Mouse (Mus musculus) MN1 (cell line): Measurements from ENCODE around the gene Slc25a45.

ENCODE experiments used
- DNase-seq: peaks from one replicate; pipeline ENCODE4 v3.0.0-alpha.2; 2016; ENCODE audit warnings: low spot score

Gene Slc25a45

GRCm38 (mm10) chr19:5877618-5878361, at the start of gene Slc25a45:
Gene Slc25a45 (plus strand): TSS chr19:5877808.
- peak; percentile 82 for DNase-seq

DNA sequence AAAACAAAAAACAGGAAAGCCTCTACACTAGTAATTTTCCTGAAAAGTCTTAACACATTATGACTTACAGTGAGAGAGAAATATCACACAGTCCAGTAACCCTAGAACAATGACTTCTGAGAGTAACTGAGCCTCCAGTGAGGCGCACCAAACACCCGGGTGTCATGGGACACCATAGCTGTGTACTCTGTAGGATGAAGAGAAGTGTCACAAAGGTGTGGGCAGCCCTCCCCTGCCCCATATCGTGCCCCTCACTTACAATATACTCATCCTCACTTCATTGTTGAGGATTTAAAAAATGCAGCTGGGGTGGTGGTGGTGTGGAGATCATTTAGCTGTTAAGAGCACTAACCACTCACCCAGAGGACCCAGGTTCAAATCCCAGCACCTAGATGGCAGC, 49.5 kb upstream of the Slc25a45 start:
- no peak for DNase-seq

- DNase-seq: no peak
These were observed 48.7 kb upstream of the Slc25a45 start for GRCm38 (mm10) chr19:5828905-5829304.

GRCm38 (mm10) chr19:5829958-5830615, 47.5 kb upstream of the Slc25a45 start:
- DNase-seq: no peak

DNA sequence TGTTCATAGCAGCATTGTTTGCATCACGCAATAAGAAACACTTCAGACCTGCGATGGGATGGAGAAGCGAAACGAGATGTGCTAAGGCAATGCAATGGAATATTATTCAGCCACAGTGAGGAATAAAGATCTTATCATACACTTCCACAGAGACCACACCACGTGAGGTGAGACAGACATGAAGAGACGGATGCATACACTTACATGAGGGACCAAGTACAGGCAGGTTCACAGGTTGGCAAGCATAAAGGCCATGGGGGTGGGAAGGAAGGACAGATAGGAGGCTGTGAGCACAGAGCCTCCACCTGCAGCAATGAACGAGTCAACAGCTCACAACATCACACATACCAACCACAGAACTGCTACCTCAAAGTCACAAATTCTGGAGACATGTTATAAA, 46.8 kb upstream of the Slc25a45 start:
- no peak for DNase-seq

- no peak for DNase-seq
These were observed 46.2 kb upstream of the Slc25a45 start for GRCm38 (mm10) chr19:5831224-5831957.

DNA sequence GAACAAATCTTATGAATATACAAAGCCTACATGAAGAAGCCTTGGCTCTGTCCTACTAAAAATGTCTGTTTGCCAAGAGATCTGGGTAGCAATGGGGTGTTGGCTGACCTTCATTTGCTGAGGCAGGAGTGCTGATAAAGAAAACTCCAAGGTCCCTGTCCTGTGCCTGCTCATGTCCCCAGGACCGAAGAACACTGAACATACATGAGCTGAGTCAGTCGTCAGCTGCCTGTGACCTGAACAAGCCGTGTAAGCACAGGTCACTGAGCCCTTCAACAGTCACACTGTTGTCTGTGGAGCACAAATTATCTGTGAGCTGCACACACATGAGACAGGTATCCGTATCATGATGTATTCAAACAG, 45.7 kb upstream of the Slc25a45 start:
- DNase-seq: no peak

DNA sequence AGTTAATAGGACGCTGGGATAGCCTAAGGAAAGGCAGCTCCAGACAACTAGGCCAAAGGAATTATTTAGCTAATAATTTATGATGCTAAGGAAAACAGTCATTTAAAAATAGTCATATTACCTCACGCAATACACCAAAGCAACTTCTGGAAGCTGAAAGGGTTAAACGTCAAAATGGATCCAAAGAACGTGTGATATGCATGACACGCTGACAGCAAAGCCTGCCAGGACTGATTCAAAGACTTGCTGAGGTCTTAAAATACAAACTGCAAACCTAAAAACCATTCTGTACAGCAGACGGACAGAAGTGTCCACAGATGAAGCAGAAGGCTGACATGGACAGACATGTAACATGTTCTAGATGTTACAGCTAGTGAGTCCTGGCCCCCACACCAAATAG, 45.3 kb upstream of the Slc25a45 start:
- DNase-seq: no peak

DNA sequence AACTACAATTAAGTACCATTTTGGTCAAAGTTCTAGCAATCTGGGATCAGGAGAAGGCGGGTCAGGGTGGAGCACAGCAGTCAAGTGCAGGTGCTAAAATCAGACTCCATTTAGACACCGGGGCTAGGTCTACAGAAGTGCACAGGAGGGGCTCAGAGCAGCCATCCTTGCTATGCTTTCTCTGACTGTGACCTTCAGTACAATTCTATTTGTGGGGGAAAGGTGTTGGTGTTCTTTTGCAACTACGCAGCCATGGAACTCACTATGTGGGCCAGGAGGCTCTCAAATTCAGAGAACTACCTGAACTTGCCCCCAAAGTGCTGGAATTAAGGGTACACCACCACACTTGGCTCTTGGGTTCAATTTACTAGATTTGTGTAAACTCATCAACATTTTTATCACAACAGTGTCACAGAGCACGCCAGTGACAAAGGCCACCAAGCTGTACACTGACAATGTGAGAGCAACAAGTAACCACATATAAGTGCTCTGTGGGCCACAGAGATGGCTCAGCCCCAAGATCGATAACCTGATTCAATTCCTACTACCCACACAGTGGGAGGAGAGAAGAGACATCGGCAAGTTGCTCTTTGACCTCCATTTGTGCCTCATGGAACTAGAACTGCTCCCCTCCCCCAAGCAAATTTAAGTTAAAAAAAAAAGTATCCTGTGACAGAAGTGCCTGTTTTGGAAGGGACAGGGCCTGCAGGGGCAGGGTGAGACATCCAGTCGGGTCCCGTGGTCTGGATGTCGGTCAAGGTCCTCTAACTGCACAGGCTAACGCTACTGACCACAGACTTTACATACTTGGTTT, 44.1 kb upstream of the Slc25a45 start:
- DNase-seq: no peak

DNA sequence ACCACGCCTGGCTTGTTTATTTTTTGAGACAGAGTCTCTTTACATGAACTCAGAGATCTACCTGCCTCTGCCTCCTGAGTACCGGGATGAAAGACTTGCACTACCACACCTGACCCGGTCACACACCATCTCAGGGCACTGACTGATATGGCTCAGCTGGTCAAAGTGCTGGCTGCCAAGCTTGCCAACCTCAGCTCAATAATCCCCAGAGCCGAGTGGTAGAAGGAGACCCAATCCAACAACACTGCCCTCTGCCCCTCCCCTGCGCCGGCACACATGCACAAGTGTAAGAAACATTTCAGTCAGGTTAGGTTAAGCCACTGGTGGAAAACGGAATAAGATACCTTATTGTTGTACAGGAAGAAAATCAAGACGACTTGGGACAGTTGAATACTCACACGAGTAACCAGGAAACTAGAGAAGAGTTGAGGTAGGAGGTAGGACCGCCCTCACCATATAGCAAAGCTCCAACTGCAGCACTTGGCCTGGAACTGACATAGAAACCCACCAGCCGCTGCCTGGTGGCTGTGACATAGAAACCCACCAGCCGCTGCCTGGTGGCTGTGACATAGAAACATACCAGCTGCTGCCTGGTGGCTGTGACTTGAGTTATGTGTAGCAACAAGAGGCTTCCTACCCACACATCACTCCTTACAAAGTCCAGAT, 43.2 kb upstream of the Slc25a45 start:
- DNase-seq: no peak

- no peak for DNase-seq
These were observed 42.3 kb upstream of the Slc25a45 start for GRCm38 (mm10) chr19:5835054-5835921.

- no peak for DNase-seq
These were observed 41.6 kb upstream of the Slc25a45 start for GRCm38 (mm10) chr19:5835922-5836430.

- DNase-seq: no peak
These were observed 40.6 kb upstream of the Slc25a45 start for GRCm38 (mm10) chr19:5836941-5837572.

DNA sequence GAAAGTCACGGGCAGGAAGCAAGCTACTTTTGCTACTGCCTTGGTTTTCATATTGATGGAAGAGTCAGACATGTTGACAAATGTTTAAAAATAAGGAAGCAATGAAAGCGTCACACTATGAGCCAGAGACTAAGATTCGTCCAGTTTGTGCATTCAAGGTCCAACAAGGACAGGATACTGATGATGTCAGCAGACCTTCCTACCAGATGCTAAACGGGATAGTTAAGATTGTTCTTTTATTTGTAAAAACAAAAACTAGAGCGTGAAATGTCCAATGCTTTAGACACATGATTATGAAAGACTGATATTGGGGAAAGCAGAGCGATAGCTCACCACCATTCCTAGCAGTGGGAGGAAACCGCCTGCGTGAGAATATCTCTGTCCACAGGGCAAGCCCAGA, 40.0 kb upstream of the Slc25a45 start:
- no peak for DNase-seq

DNA sequence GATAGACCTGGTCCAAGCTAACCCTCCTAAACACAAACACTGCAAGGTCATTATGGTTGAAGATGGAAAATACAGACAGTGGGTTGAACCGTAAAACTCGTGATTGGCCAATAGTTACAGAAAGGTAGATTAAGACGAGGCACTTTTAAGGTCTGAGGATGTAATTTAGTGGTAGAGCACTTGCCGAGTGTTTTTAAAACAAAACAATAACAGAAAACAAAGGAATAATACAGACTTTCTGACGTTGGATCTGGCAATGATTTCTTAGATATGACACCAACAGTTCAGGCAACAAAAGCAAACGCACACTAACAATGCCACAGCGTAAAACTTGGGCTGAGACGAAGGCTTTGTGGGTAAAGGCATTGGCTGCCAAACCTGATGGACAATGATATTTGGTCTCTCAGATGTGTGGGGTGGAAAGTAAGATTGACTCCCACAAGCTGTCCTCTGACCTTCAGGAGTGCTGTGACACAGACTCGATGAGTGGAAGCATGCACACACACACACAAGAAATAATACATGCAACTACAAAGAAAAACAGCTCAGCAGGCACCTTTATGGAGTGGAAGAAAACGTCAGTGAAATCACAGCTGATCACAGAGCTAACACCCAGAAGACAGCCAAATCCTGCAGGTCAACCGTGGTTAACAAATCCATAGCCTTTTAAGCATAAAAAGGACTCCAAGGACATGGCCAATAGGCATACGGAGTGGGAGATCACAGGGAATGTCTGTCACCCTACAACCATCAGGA, 39.3 kb upstream of the Slc25a45 start:
- no peak for DNase-seq

GRCm38 (mm10) chr19:5838892-5839165, 38.8 kb upstream of the Slc25a45 start:
- no peak for DNase-seq

GRCm38 (mm10) chr19:5839317-5840085, 38.1 kb upstream of the Slc25a45 start:
- DNase-seq: no peak

- DNase-seq: no peak
These were observed 37.3 kb upstream of the Slc25a45 start for GRCm38 (mm10) chr19:5840086-5840889.
